ENCODE assay signal across 24 mouse cellular contexts in the genomic region with DNA sequence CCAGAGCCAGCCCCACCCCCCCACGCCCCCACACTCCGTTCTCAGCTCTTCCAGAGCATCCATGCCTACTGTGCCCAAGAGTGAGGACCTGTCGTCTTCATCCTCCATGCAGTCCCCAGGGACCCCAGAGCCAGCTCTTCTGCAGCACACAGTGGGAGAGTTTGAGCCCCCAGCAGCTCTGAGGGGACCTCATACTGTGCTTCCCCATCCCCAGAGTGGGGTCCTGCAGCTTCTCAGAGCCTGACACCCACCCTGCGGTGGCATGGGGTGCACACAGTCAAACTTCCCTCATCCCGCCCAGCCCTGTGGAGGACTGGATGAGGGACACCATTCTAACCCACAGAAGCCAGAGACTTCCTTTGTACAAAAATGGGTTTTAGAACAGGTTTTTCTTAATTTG.
DNase-seq lines count a peak whose midpoint lies in the region; ATAC-seq lines count a peak whose summit lies in the region.
"Had no signal": no experiment of that assay in that cellular context is flagged by ENCODE, and none has a peak within 500 bp of the region (broad histone marks: within the 10 kb centered on the region; RNA-seq: fewer than 3 reads in every experiment).

No protein-coding gene starts in this region.

- no peaks in the 10 kb centered on the region for H3K36me3 ChIP-seq in hindbrain, embryonic 10.5 days
- H3K36me3 ChIP-seq in hindbrain, embryonic 11.5 days (ENCODE audit: control insufficient read depth, insufficient read depth, low read length) = no peaks in the 10 kb centered on the region
- H3K36me3 ChIP-seq in limb, embryonic 12.5 days = no peaks in the 10 kb centered on the region
- no peaks in the 10 kb centered on the region for H3K36me3 ChIP-seq in limb, embryonic 10.5 days
- H3K36me3 ChIP-seq in neural tube, embryonic 14.5 days (ENCODE audit: control insufficient read depth, insufficient read depth, low read length) = no peaks in the 10 kb centered on the region
- H3K36me3 ChIP-seq in neural tube, embryonic 15.5 days = no peaks in the 10 kb centered on the region
- no peaks in the 10 kb centered on the region for H3K36me3 ChIP-seq in midbrain, embryonic 16.5 days (ENCODE audit: control insufficient read depth, insufficient read depth, low read length)
- H3K36me3 ChIP-seq in forebrain, embryonic 11.5 days (ENCODE audit: control insufficient read depth, insufficient read depth, low read length) = no peaks in the 10 kb centered on the region
- H3K36me3 ChIP-seq: embryonic facial prominence, embryonic 13.5 days; heart, embryonic 10.5 days; heart, embryonic 15.5 days; hindbrain, embryonic 15.5 days had no signal

- H3K9me3 ChIP-seq in hindbrain, embryonic 10.5 days = no peaks in the 10 kb centered on the region
- no peaks in the 10 kb centered on the region for H3K9me3 ChIP-seq in hindbrain, embryonic 11.5 days (ENCODE audit: control insufficient read depth, low read length)
- H3K9me3 ChIP-seq in limb, embryonic 12.5 days = no peaks in the 10 kb centered on the region
- no peaks in the 10 kb centered on the region for H3K9me3 ChIP-seq in limb, embryonic 10.5 days (replicated peaks)
- H3K9me3 ChIP-seq in neural tube, embryonic 14.5 days (ENCODE audit: control insufficient read depth, low read length) = no peaks in the 10 kb centered on the region
- no peaks in the 10 kb centered on the region for H3K9me3 ChIP-seq in neural tube, embryonic 15.5 days (replicated peaks)
- H3K9me3 ChIP-seq in midbrain, embryonic 16.5 days (replicated peaks; ENCODE audit: control insufficient read depth, low read length, poor library complexity, severe bottlenecking) = no peaks in the 10 kb centered on the region
- H3K9me3 ChIP-seq in forebrain, embryonic 11.5 days (ENCODE audit: control insufficient read depth, low read length) = no peaks in the 10 kb centered on the region
- H3K9me3 ChIP-seq: embryonic facial prominence, embryonic 13.5 days; forebrain, embryonic 13.5 days; heart, embryonic 10.5 days; heart, embryonic 15.5 days; hindbrain, embryonic 15.5 days had no signal

- no peak for ATAC-seq in hindbrain, embryonic 11.5 days (ENCODE audit: low FRiP score)
- peak; percentile 81; the same call in 1 of the 2 replicates for ATAC-seq in limb, embryonic 12.5 days (ENCODE audit: insufficient number of reproducible peaks, insufficient read depth, low FRiP score, low TSS enrichment, low read depth)
- 0 out of 2 replicates have a peak, but pooled peaks have one; percentile 4 for ATAC-seq in neural tube, embryonic 14.5 days (ENCODE audit: low read depth)
- no peak for ATAC-seq in neural tube, embryonic 15.5 days (ENCODE audit: low FRiP score)
- ATAC-seq in midbrain, embryonic 16.5 days = 0 out of 2 replicates have a peak, but pooled peaks have one; percentile 33
- no peak for ATAC-seq in forebrain, embryonic 11.5 days (replicated peaks; ENCODE audit: low FRiP score)
- ATAC-seq: activated CD4-positive, CD25-positive, alpha-beta regulatory T cell, adult 4 months; forebrain, embryonic 13.5 days; forebrain, postnatal 0 days; Patski had no signal

- no peak overlapping the region for H3K4me3 ChIP-seq in hindbrain, embryonic 10.5 days
- H3K4me3 ChIP-seq in hindbrain, embryonic 11.5 days (ENCODE audit: low read depth, low read length) = no peak overlapping the region
- no peak overlapping the region for H3K4me3 ChIP-seq in limb, embryonic 12.5 days (replicated peaks)
- H3K4me3 ChIP-seq in limb, embryonic 10.5 days = no peak overlapping the region
- H3K4me3 ChIP-seq in neural tube, embryonic 14.5 days (ENCODE audit: low read depth, low read length) = no peak overlapping the region
- no peak overlapping the region for H3K4me3 ChIP-seq in neural tube, embryonic 15.5 days (replicated peaks)
- no peak overlapping the region for H3K4me3 ChIP-seq in midbrain, embryonic 16.5 days (ENCODE audit: low read depth, low read length)
- no peak overlapping the region for H3K4me3 ChIP-seq in forebrain, embryonic 11.5 days (ENCODE audit: low read depth, low read length)
- H3K4me3 ChIP-seq: embryonic facial prominence, embryonic 13.5 days; forebrain, embryonic 13.5 days; gastrocnemius, adult 2 months; heart, embryonic 10.5 days; heart, embryonic 15.5 days; hindbrain, embryonic 15.5 days had no signal

- H3K4me2 ChIP-seq in hindbrain, embryonic 11.5 days (replicated peaks; ENCODE audit: low read depth, low read length) = no peak overlapping the region
- no peak overlapping the region for H3K4me2 ChIP-seq in limb, embryonic 12.5 days
- H3K4me2 ChIP-seq in neural tube, embryonic 14.5 days (ENCODE audit: low read depth, low read length) = no peak overlapping the region
- H3K4me2 ChIP-seq in neural tube, embryonic 15.5 days = no peak overlapping the region
- no peak overlapping the region for H3K4me2 ChIP-seq in midbrain, embryonic 16.5 days (ENCODE audit: low read length)
- no peak overlapping the region for H3K4me2 ChIP-seq in forebrain, embryonic 11.5 days (ENCODE audit: low read depth, low read length, severe bottlenecking)
- H3K4me2 ChIP-seq: embryonic facial prominence, embryonic 13.5 days; forebrain, embryonic 13.5 days; heart, embryonic 15.5 days; hindbrain, embryonic 15.5 days had no signal

- no peak overlapping the region for H3K9ac ChIP-seq in hindbrain, embryonic 11.5 days (ENCODE audit: low read depth, low read length)
- H3K9ac ChIP-seq in limb, embryonic 12.5 days (replicated peaks) = no peak overlapping the region
- no peak overlapping the region for H3K9ac ChIP-seq in neural tube, embryonic 14.5 days (replicated peaks; ENCODE audit: low read depth, low read length)
- no peak overlapping the region for H3K9ac ChIP-seq in neural tube, embryonic 15.5 days (replicated peaks)
- no peak overlapping the region for H3K9ac ChIP-seq in midbrain, embryonic 16.5 days (ENCODE audit: low read depth, low read length)
- no peak overlapping the region for H3K9ac ChIP-seq in forebrain, embryonic 11.5 days (ENCODE audit: low read length)
- H3K9ac ChIP-seq: embryonic facial prominence, embryonic 13.5 days; forebrain, embryonic 13.5 days; forebrain, postnatal 0 days; heart, embryonic 15.5 days; hindbrain, embryonic 15.5 days had no signal

- H3K27me3 ChIP-seq in hindbrain, embryonic 10.5 days (ENCODE audit: insufficient read depth, poor library complexity, severe bottlenecking) = no peaks in the 10 kb centered on the region
- no peaks in the 10 kb centered on the region for H3K27me3 ChIP-seq in hindbrain, embryonic 11.5 days (ENCODE audit: control insufficient read depth, insufficient read depth, low read length)
- no peaks in the 10 kb centered on the region for H3K27me3 ChIP-seq in limb, embryonic 12.5 days
- no peaks in the 10 kb centered on the region for H3K27me3 ChIP-seq in limb, embryonic 10.5 days (ENCODE audit: low read depth, poor library complexity, severe bottlenecking)
- H3K27me3 ChIP-seq in neural tube, embryonic 14.5 days (ENCODE audit: control insufficient read depth, insufficient read depth, low read length) = no peaks in the 10 kb centered on the region
- no peaks in the 10 kb centered on the region for H3K27me3 ChIP-seq in neural tube, embryonic 15.5 days (replicated peaks)
- H3K27me3 ChIP-seq in midbrain, embryonic 16.5 days (ENCODE audit: control insufficient read depth, insufficient read depth, low read depth, low read length) = no peaks in the 10 kb centered on the region
- no peaks in the 10 kb centered on the region for H3K27me3 ChIP-seq in forebrain, embryonic 11.5 days (ENCODE audit: control insufficient read depth, insufficient read depth, low read length)
- H3K27me3 ChIP-seq: CH12.LX; embryonic facial prominence, embryonic 13.5 days; forebrain, embryonic 13.5 days; heart, embryonic 15.5 days; hindbrain, embryonic 15.5 days had no signal

- 57% methylated on average over 5 of the region's 5 CpGs for WGBS in hindbrain, embryonic 10.5 days
- WGBS in hindbrain, embryonic 11.5 days = 65% methylated on average over 5 of the region's 5 CpGs
- WGBS in limb, embryonic 12.5 days = 80% methylated on average over 5 of the region's 5 CpGs
- 80% methylated on average over 5 of the region's 5 CpGs for WGBS in limb, embryonic 10.5 days
- 70% methylated on average over 5 of the region's 5 CpGs for WGBS in neural tube, embryonic 14.5 days
- 85% methylated on average over 5 of the region's 5 CpGs for WGBS in neural tube, embryonic 15.5 days
- 59% methylated on average over 5 of the region's 5 CpGs for WGBS in midbrain, embryonic 16.5 days
- WGBS in forebrain, embryonic 11.5 days = 72% methylated on average over 5 of the region's 5 CpGs

- no peak for DNase-seq in hindbrain, embryonic 10.5 days (ENCODE audit: low spot score)
- no peak for DNase-seq in hindbrain, embryonic 11.5 days (ENCODE audit: low spot score)
- no peak for DNase-seq in limb, embryonic 10.5 days (ENCODE audit: low spot score)
- DNase-seq in forebrain, embryonic 11.5 days (ENCODE audit: low spot score) = no peak
- DNase-seq: adrenal gland, postnatal 14 days; cerebellum, adult 11-12 months; cerebellum, adult 9-10 months; cerebellum, postnatal 36 days; forebrain, postnatal 0 days; gastrocnemius, adult 2 months; gastrocnemius, postnatal 25 days; heart, postnatal 14 days had no signal

- H3K27ac ChIP-seq in hindbrain, embryonic 10.5 days = peak overlapping the region; percentile 40; the same call in 1 of the 2 replicates
- H3K27ac ChIP-seq in hindbrain, embryonic 11.5 days (ENCODE audit: low read depth, low read length) = no peak overlapping the region
- H3K27ac ChIP-seq in limb, embryonic 12.5 days = no peak overlapping the region
- H3K27ac ChIP-seq in limb, embryonic 10.5 days = no peak overlapping the region; the same call in 1 of the 2 replicates
- H3K27ac ChIP-seq in neural tube, embryonic 14.5 days (ENCODE audit: low read depth, low read length) = no peak overlapping the region
- no peak overlapping the region for H3K27ac ChIP-seq in neural tube, embryonic 15.5 days (replicated peaks)
- H3K27ac ChIP-seq in midbrain, embryonic 16.5 days (ENCODE audit: low read length) = no peak overlapping the region
- no peak overlapping the region for H3K27ac ChIP-seq in forebrain, embryonic 11.5 days (ENCODE audit: low read depth, low read length)
- H3K27ac ChIP-seq: embryonic facial prominence, embryonic 13.5 days; forebrain, embryonic 13.5 days; gastrocnemius, adult 2 months; heart, embryonic 10.5 days; heart, embryonic 15.5 days; hindbrain, embryonic 15.5 days had no signal

- peaks cover 31% of the 10 kb centered on the region for H3K4me1 ChIP-seq in hindbrain, embryonic 10.5 days (replicated peaks)
- no peaks in the 10 kb centered on the region; the same call in 1 of the 2 replicates for H3K4me1 ChIP-seq in hindbrain, embryonic 11.5 days (replicated peaks; ENCODE audit: control insufficient read depth, insufficient read depth, low read length)
- H3K4me1 ChIP-seq in limb, embryonic 12.5 days (replicated peaks) = peaks cover 14% of the 10 kb centered on the region
- H3K4me1 ChIP-seq in limb, embryonic 10.5 days = peaks cover 4% of the 10 kb centered on the region; the same call in 1 of the 2 replicates
- H3K4me1 ChIP-seq in neural tube, embryonic 14.5 days (ENCODE audit: control insufficient read depth, insufficient read depth, low read length) = peaks cover 5% of the 10 kb centered on the region; the same call in 1 of the 2 replicates
- peaks cover 10% of the 10 kb centered on the region for H3K4me1 ChIP-seq in neural tube, embryonic 15.5 days
- peaks cover 10% of the 10 kb centered on the region; the same call in 1 of the 2 replicates for H3K4me1 ChIP-seq in midbrain, embryonic 16.5 days (ENCODE audit: control insufficient read depth, insufficient read depth, low read length)
- peaks cover 7% of the 10 kb centered on the region for H3K4me1 ChIP-seq in forebrain, embryonic 11.5 days (replicated peaks; ENCODE audit: control insufficient read depth, insufficient read depth, low read length)
- H3K4me1 ChIP-seq: heart, embryonic 10.5 days; heart, embryonic 15.5 days; hindbrain, embryonic 15.5 days had no signal

Comparison
In these comparisons a context has a peak if more than half of its experiments do, and no peak if none do; other contexts are left out.
1. ATAC-seq: peak in limb, embryonic 12.5 days (single experiment), neural tube, embryonic 14.5 days (single experiment) and midbrain, embryonic 16.5 days (single experiment); none in hindbrain, embryonic 11.5 days (single experiment), neural tube, embryonic 15.5 days (single experiment) and forebrain, embryonic 11.5 days (single experiment).